Mouse (Mus musculus) liver, embryonic 16.5 days (tissue): ENCODE data around the gene Arsb. TPM values are rescaled to one million over a fixed set of nuclear protein-coding genes. Genes with fewer than 3 reads are reported as not detected.

Source experiments
- ATAC-seq: fragments of 200-750 bp; cut with Nextera tagmentation; 2 replicates; pipeline ENCODE4 v1.8.0; 2017; ENCODE audit warnings: low read depth, mild to moderate bottlenecking, moderate number of reproducible peaks, moderate library complexity
- H3K27ac ChIP-seq: fragments of 300-500 bp; sonication (generic); 2 replicates; pipeline ENCODE4 v1.5.1; 2014; ENCODE audit warnings: mild to moderate bottlenecking, low read length
- H3K27me3 ChIP-seq: fragments of 300-500 bp; sonication (generic); 2 replicates; pipeline ENCODE4 v1.6.1; 2014; ENCODE audit warnings: low read depth, low read length, mixed read lengths; ENCODE audit not compliant: control insufficient read depth, insufficient read depth
- H3K36me3 ChIP-seq: fragments of 300-500 bp; sonication (generic); 2 replicates; pipeline ENCODE4 v1.6.1; 2014; ENCODE audit warnings: mild to moderate bottlenecking; ENCODE audit not compliant: control insufficient read depth, insufficient read depth
- H3K4me1 ChIP-seq: fragments of 300-500 bp; sonication (generic); 2 replicates; pipeline ENCODE4 v1.6.1; 2014; ENCODE audit warnings: low read depth, low read length, mixed read lengths; ENCODE audit not compliant: control insufficient read depth
- H3K4me2 ChIP-seq: fragments of 300-500 bp; sonication (generic); 2 replicates; pipeline ENCODE4 v1.6.1; 2014; ENCODE audit warnings: low read depth, low read length, mixed read lengths
- H3K4me3 ChIP-seq: fragments of 300-500 bp; sonication (generic); 2 replicates; pipeline ENCODE4 v1.5.1; 2014; ENCODE audit warnings: low read depth, mild to moderate bottlenecking, low read length
- H3K9ac ChIP-seq: fragments of 300-500 bp; sonication (generic); 2 replicates; pipeline ENCODE4 v1.6.1; 2014; ENCODE audit warnings: low read depth, low read length
- H3K9me3 ChIP-seq: fragments of 300-500 bp; sonication (generic); replicated peaks from 2 replicates; pipeline ENCODE4 v1.6.1; 2016; ENCODE audit warnings: low read length; ENCODE audit not compliant: control insufficient read depth
- WGBS: fragments of 180-500 bp; shearing (Covaris S2); extraction: QIAGEN DNeasy Blood & Tissue Kit; methylation state at CpG from one replicate; pipeline ENCODE4 v1.1.7; 2014; ENCODE audit not compliant: insufficient replicate concordance; 5-methylcytosine and 5-hydroxymethylcytosine counted together
- polyA plus RNA-seq: library from polyadenylated mRNA; unstranded; fragments of >200 nt; fragmentation: Nextera tagmentation; extraction: Ambion mirVana; gene quantifications from 2 replicates; pipeline ENCODE4 v1.2.1, GENCODE M21; 2015

The Arsb gene
- polyA plus RNA-seq, 1 experiment from 2014 or later, result 5.5 TPM

GRCm38 (mm10) chr13:93915641-93916570, 144.5 kb downstream of the Arsb start:
- ATAC-seq, result no peak

GRCm38 (mm10) chr13:93919536-93919935, 148.1 kb downstream of the Arsb start:
- no peak overlapping the region for H3K9ac ChIP-seq
- 48% methylated on average over 3 of the region's 3 CpGs for whole genome bisulfite sequencing
- no peak overlapping the region for H3K4me3 ChIP-seq
- H3K36me3 ChIP-seq, result no peaks in the 10 kb centered on the region
- H3K4me2 ChIP-seq, result no peak overlapping the region
- no peaks in the 10 kb centered on the region for H3K27me3 ChIP-seq
- H3K4me1 ChIP-seq, result no peaks in the 10 kb centered on the region
- no peak overlapping the region for H3K27ac ChIP-seq
- no peaks in the 10 kb centered on the region for H3K9me3 ChIP-seq
- no peak for ATAC-seq

More at GRCm38 (mm10) chr13:93915641-93916570, 144.5 kb downstream of the Arsb start:
- Histone ChIP-seq H3K9ac (no peak overlapping the region), H3K27me3 (no peaks in the 10 kb centered on the region), H3K27ac (no peak overlapping the region), H3K36me3 (no peaks in the 10 kb centered on the region), H3K4me1 (no peaks in the 10 kb centered on the region), H3K4me2 (no peak overlapping the region), H3K9me3 (no peaks in the 10 kb centered on the region), H3K4me3 (no peak overlapping the region)
- WGBS, result 53% methylated on average over 16 of the region's 16 CpGs

GRCm38 (mm10) chr13:93920080-93920785, 148.8 kb downstream of the Arsb start:
- Histone ChIP-seq H3K27me3 (no peaks in the 10 kb centered on the region), H3K4me2 (no peak overlapping the region), H3K4me3 (no peak overlapping the region), H3K4me1 (no peaks in the 10 kb centered on the region), H3K36me3 (no peaks in the 10 kb centered on the region), H3K27ac (no peak overlapping the region), H3K9ac (no peak overlapping the region), H3K9me3 (no peaks in the 10 kb centered on the region)
- 53% methylated on average over 8 of the region's 8 CpGs for WGBS
- no peak for ATAC-seq

GRCm38 (mm10) chr13:93920786-93921300, 149.4 kb downstream of the Arsb start:
- H3K9me3 ChIP-seq, result no peaks in the 10 kb centered on the region

GRCm38 (mm10) chr13:93921831-93922565, 150.6 kb downstream of the Arsb start:
- Histone ChIP-seq H3K4me3 (no peak overlapping the region), H3K4me1 (no peaks in the 10 kb centered on the region), H3K36me3 (no peaks in the 10 kb centered on the region), H3K27ac (no peak overlapping the region), H3K4me2 (no peak overlapping the region), H3K9ac (no peak overlapping the region), H3K9me3 (no peaks in the 10 kb centered on the region), H3K27me3 (no peaks in the 10 kb centered on the region)
- ATAC-seq, result no peak
- WGBS, result 38% methylated on average over 5 of the region's 5 CpGs

More at GRCm38 (mm10) chr13:93920786-93921300, 149.4 kb downstream of the Arsb start:
- ATAC-seq, result no peak
- WGBS, result 52% methylated on average over 4 of the region's 4 CpGs
- Histone ChIP-seq H3K27ac (no peak overlapping the region), H3K4me1 (no peaks in the 10 kb centered on the region), H3K36me3 (no peaks in the 10 kb centered on the region), H3K27me3 (no peaks in the 10 kb centered on the region), H3K4me2 (no peak overlapping the region), H3K4me3 (no peak overlapping the region), H3K9ac (no peak overlapping the region)

GRCm38 (mm10) chr13:93922566-93922910, 151.1 kb downstream of the Arsb start:
- Histone ChIP-seq H3K9ac (no peak overlapping the region), H3K36me3 (no peaks in the 10 kb centered on the region), H3K9me3 (no peaks in the 10 kb centered on the region), H3K4me1 (no peaks in the 10 kb centered on the region), H3K27ac (no peak overlapping the region), H3K4me3 (no peak overlapping the region), H3K27me3 (no peaks in the 10 kb centered on the region), H3K4me2 (no peak overlapping the region)
- no peak for ATAC-seq
- WGBS, result 13% methylated on average over 7 of the region's 7 CpGs

- no peak overlapping the region for H3K4me2 ChIP-seq
- H3K9me3 ChIP-seq, result no peaks in the 10 kb centered on the region
- no peak for ATAC-seq
Observed at GRCm38 (mm10) chr13:93924735-93925432, 153.5 kb downstream of the Arsb start.

GRCm38 (mm10) chr13:93930561-93931340, 159.3 kb downstream of the Arsb start:
- Histone ChIP-seq H3K9ac (no peak overlapping the region), H3K9me3 (no peaks in the 10 kb centered on the region), H3K27ac (no peak overlapping the region), H3K4me3 (no peak overlapping the region), H3K36me3 (no peaks in the 10 kb centered on the region), H3K4me2 (no peak overlapping the region), H3K4me1 (no peaks in the 10 kb centered on the region), H3K27me3 (no peaks in the 10 kb centered on the region)
- ATAC-seq, result no peak
- 52% methylated on average over 7 of the region's 7 CpGs for WGBS

More at GRCm38 (mm10) chr13:93924735-93925432, 153.5 kb downstream of the Arsb start:
- no peak overlapping the region for H3K4me3 ChIP-seq
- no peaks in the 10 kb centered on the region for H3K27me3 ChIP-seq
- H3K27ac ChIP-seq, result no peak overlapping the region
- H3K36me3 ChIP-seq, result no peaks in the 10 kb centered on the region
- WGBS, result 68% methylated on average over 9 of the region's 9 CpGs
- H3K9ac ChIP-seq, result no peak overlapping the region
- H3K4me1 ChIP-seq, result no peaks in the 10 kb centered on the region
